Mouse (Mus musculus): ENCODE measurements around the gene Tmem88b. TPM values are rescaled to one million over a fixed set of nuclear protein-coding genes. Genes with fewer than 3 reads are reported as not detected.
"Not testable (repeated sequence)": the region's sequence is repeated elsewhere in the genome, so short reads cannot be mapped to it uniquely, and the experiment has no call there.

Gene Tmem88b
- polyA plus RNA-seq, 2 experiments = 0.67 to 2.0 TPM

- H3K9me3 ChIP-seq (ENCODE audit: control insufficient read depth, low read length) = no peaks in the 10 kb centered on the region
- peaks cover 98% of the 10 kb centered on the region for H3K36me3 ChIP-seq (ENCODE audit: control insufficient read depth, insufficient read depth, low read length)
- DNase-seq (ENCODE audit: low spot score) = no peak
- no peak for TF ChIP-seq POLR2A (IDR thresholded peaks at IDR 0.05; ENCODE audit: borderline replicate concordance, extremely low read depth, insufficient read depth, insufficient read length)
- H3K4me1 ChIP-seq (ENCODE audit: control insufficient read depth, insufficient read depth, low read length) = no peaks in the 10 kb centered on the region
- H3K4me2 ChIP-seq (replicated peaks; ENCODE audit: low read depth, low read length, severe bottlenecking) = no peak overlapping the region
- H3K4me3 ChIP-seq (replicated peaks; ENCODE audit: low read length) = no peak overlapping the region
- no peak overlapping the region for H3K9ac ChIP-seq (ENCODE audit: low read depth, low read length, severe bottlenecking)
- WGBS = 87% methylated on average over 17 of the region's 17 CpGs
- H3K27me3 ChIP-seq (ENCODE audit: control insufficient read depth, insufficient read depth, low read length) = no peaks in the 10 kb centered on the region
- ATAC-seq (ENCODE audit: low FRiP score, low read depth) = no peak
- H3K27ac ChIP-seq (replicated peaks; ENCODE audit: low read depth, low read length) = no peak overlapping the region
Observed at GRCm38 (mm10) chr4:155746575-155747490, 38.8 kb downstream of the Tmem88b start.

- no peak overlapping the region for H3K27ac ChIP-seq (replicated peaks; ENCODE audit: low read depth, low read length)
- H3K4me1 ChIP-seq (ENCODE audit: control insufficient read depth, insufficient read depth, low read length) = no peaks in the 10 kb centered on the region
- WGBS = 89% methylated on average over 8 of the region's 8 CpGs
- no peak overlapping the region for H3K4me3 ChIP-seq (replicated peaks; ENCODE audit: low read length)
- H3K9me3 ChIP-seq (ENCODE audit: control insufficient read depth, low read length) = no peaks in the 10 kb centered on the region
- no peak for DNase-seq (ENCODE audit: low spot score)
- H3K36me3 ChIP-seq (ENCODE audit: control insufficient read depth, insufficient read depth, low read length) = peaks cover 98% of the 10 kb centered on the region
- ATAC-seq (ENCODE audit: low FRiP score, low read depth) = no peak
- H3K9ac ChIP-seq (ENCODE audit: low read depth, low read length, severe bottlenecking) = no peak overlapping the region
- TF ChIP-seq POLR2A (IDR thresholded peaks at IDR 0.05; ENCODE audit: borderline replicate concordance, extremely low read depth, insufficient read depth, insufficient read length) = no peak
- no peaks in the 10 kb centered on the region for H3K27me3 ChIP-seq (ENCODE audit: control insufficient read depth, insufficient read depth, low read length)
- H3K4me2 ChIP-seq (replicated peaks; ENCODE audit: low read depth, low read length, severe bottlenecking) = no peak overlapping the region
Observed at GRCm38 (mm10) chr4:155746036-155746548, 39.6 kb downstream of the Tmem88b start.

GRCm38 (mm10) chr4:155745136-155745535 is 40.5 kb downstream of the Tmem88b start:
- Histone ChIP-seq H3K9me3 (ENCODE audit: control insufficient read depth, low read length) (no peaks in the 10 kb centered on the region), H3K36me3 (ENCODE audit: control insufficient read depth, insufficient read depth, low read length) (peaks cover 98% of the 10 kb centered on the region), H3K4me1 (ENCODE audit: control insufficient read depth, insufficient read depth, low read length) (no peaks in the 10 kb centered on the region), H3K9ac (ENCODE audit: low read depth, low read length, severe bottlenecking) (no peak overlapping the region), H3K27me3 (ENCODE audit: control insufficient read depth, insufficient read depth, low read length) (no peaks in the 10 kb centered on the region), H3K4me2 (replicated peaks; ENCODE audit: low read depth, low read length, severe bottlenecking) (no peak overlapping the region), H3K27ac (replicated peaks; ENCODE audit: low read depth, low read length) (no peak overlapping the region), H3K4me3 (replicated peaks; ENCODE audit: low read length) (no peak overlapping the region)
- 92% methylated on average over 5 of the region's 5 CpGs for WGBS
- no peak for TF ChIP-seq POLR2A (IDR thresholded peaks at IDR 0.05; ENCODE audit: borderline replicate concordance, extremely low read depth, insufficient read depth, insufficient read length)
- no peak for ATAC-seq (ENCODE audit: low FRiP score, low read depth)
- no peak for DNase-seq (ENCODE audit: low spot score)

- no peak for ATAC-seq (ENCODE audit: low FRiP score, low read depth)
- DNase-seq (ENCODE audit: low spot score) = no peak
- Histone ChIP-seq H3K9ac (ENCODE audit: low read depth, low read length, severe bottlenecking) (no peak overlapping the region), H3K36me3 (ENCODE audit: control insufficient read depth, insufficient read depth, low read length) (peaks cover 98% of the 10 kb centered on the region), H3K27me3 (ENCODE audit: control insufficient read depth, insufficient read depth, low read length) (no peaks in the 10 kb centered on the region), H3K27ac (replicated peaks; ENCODE audit: low read depth, low read length) (no peak overlapping the region), H3K9me3 (ENCODE audit: control insufficient read depth, low read length) (no peaks in the 10 kb centered on the region), H3K4me3 (replicated peaks; ENCODE audit: low read length) (no peak overlapping the region), H3K4me1 (ENCODE audit: control insufficient read depth, insufficient read depth, low read length) (no peaks in the 10 kb centered on the region), H3K4me2 (replicated peaks; ENCODE audit: low read depth, low read length, severe bottlenecking) (no peak overlapping the region)
- TF ChIP-seq POLR2A (IDR thresholded peaks at IDR 0.05; ENCODE audit: borderline replicate concordance, extremely low read depth, insufficient read depth, insufficient read length) = no peak
- 94% methylated on average over 8 of the region's 8 CpGs for WGBS
Observed at GRCm38 (mm10) chr4:155744474-155744873, 41.2 kb downstream of the Tmem88b start.

GRCm38 (mm10) chr4:155742684-155743083 is 43.0 kb downstream of the Tmem88b start:
- no peak overlapping the region for H3K27ac ChIP-seq (replicated peaks; ENCODE audit: low read depth, low read length)
- H3K4me3 ChIP-seq (replicated peaks; ENCODE audit: low read length) = no peak overlapping the region
- H3K27me3 ChIP-seq (ENCODE audit: control insufficient read depth, insufficient read depth, low read length) = no peaks in the 10 kb centered on the region
- no peaks in the 10 kb centered on the region for H3K9me3 ChIP-seq (ENCODE audit: control insufficient read depth, low read length)
- no peak for TF ChIP-seq POLR2A (IDR thresholded peaks at IDR 0.05; ENCODE audit: borderline replicate concordance, extremely low read depth, insufficient read depth, insufficient read length)
- no peak overlapping the region for H3K9ac ChIP-seq (ENCODE audit: low read depth, low read length, severe bottlenecking)
- DNase-seq (ENCODE audit: low spot score) = no peak
- ATAC-seq (ENCODE audit: low FRiP score, low read depth) = no peak
- H3K4me2 ChIP-seq (replicated peaks; ENCODE audit: low read depth, low read length, severe bottlenecking) = no peak overlapping the region
- WGBS = 86% methylated on average over 5 of the region's 5 CpGs
- peaks cover 85% of the 10 kb centered on the region for H3K36me3 ChIP-seq (ENCODE audit: control insufficient read depth, insufficient read depth, low read length)
- no peaks in the 10 kb centered on the region for H3K4me1 ChIP-seq (ENCODE audit: control insufficient read depth, insufficient read depth, low read length)

GRCm38 (mm10) chr4:155740681-155741080 is 45.0 kb downstream of the Tmem88b start:
- not testable (repeated sequence) for H3K4me2 ChIP-seq (replicated peaks; ENCODE audit: low read depth, low read length, severe bottlenecking); H3K4me1 ChIP-seq (ENCODE audit: control insufficient read depth, insufficient read depth, low read length); H3K4me3 ChIP-seq (replicated peaks; ENCODE audit: low read length); ATAC-seq (ENCODE audit: low FRiP score, low read depth); H3K9ac ChIP-seq (ENCODE audit: low read depth, low read length, severe bottlenecking); DNase-seq (ENCODE audit: low spot score); H3K27ac ChIP-seq (replicated peaks; ENCODE audit: low read depth, low read length); H3K27me3 ChIP-seq (ENCODE audit: control insufficient read depth, insufficient read depth, low read length); H3K9me3 ChIP-seq (ENCODE audit: control insufficient read depth, low read length)
- 82% methylated on average over 10 of the region's 10 CpGs for WGBS
- H3K36me3 ChIP-seq (ENCODE audit: control insufficient read depth, insufficient read depth, low read length) = peaks cover 72% of the 10 kb centered on the region
